Mouse (Mus musculus): ENCODE data around the gene Pld3.

Gene Pld3

GRCm38 (mm10) chr7:27487740-27488268 lies 65.2 kb downstream of the Pld3 start:
- in situ Hi-C loops (cut with MboI; ENCODE audit: low sequenced_read_pairs), result no loop called here

GRCm38 (mm10) chr7:27486770-27487697 lies 66.0 kb downstream of the Pld3 start, which contains the start of gene Sertad1:
Gene Sertad1, plus strand, starts transcription at chr7:27486910.
- in situ Hi-C loops (cut with MboI; ENCODE audit: low sequenced_read_pairs), result no loop called here

GRCm38 (mm10) chr7:27486102-27486769 lies 66.8 kb downstream of the Pld3 start:
- in situ Hi-C loops (cut with MboI; ENCODE audit: low sequenced_read_pairs), result no loop called here

- in situ Hi-C loops (cut with MboI; ENCODE audit: low sequenced_read_pairs), result no loop called here
Measured at GRCm38 (mm10) chr7:27483860-27484259, 69.2 kb downstream of the Pld3 start.
